Mouse (Mus musculus) liver, embryonic 13.5 days (tissue): ENCODE data around the gene Hist4h4. TPM values are rescaled to one million over a fixed set of nuclear protein-coding genes. Genes with fewer than 3 reads are reported as not detected.

Experiments used
- ATAC-seq: fragments of 200-750 bp; cut with Nextera tagmentation; 2 replicates; pipeline ENCODE4 v1.8.0; 2017; ENCODE audit warnings: low read depth, mild to moderate bottlenecking, moderate number of reproducible peaks, moderate library complexity
- DNase-seq: peaks from one replicate; pipeline ENCODE4 v3.0.0; 2022
- H3K27ac ChIP-seq: fragments of 300-500 bp; sonication (generic); 2 replicates; pipeline ENCODE4 v1.5.1; 2015; ENCODE audit warnings: moderate library complexity, mild to moderate bottlenecking, inconsistent platforms
- H3K27me3 ChIP-seq: fragments of 300-500 bp; sonication (generic); 2 replicates; pipeline ENCODE4 v1.6.1; 2015; ENCODE audit warnings: mild to moderate bottlenecking, inconsistent platforms
- H3K36me3 ChIP-seq: fragments of 300-500 bp; sonication (generic); 2 replicates; pipeline ENCODE4 v1.6.1; 2015; ENCODE audit warnings: mild to moderate bottlenecking, inconsistent platforms
- H3K4me1 ChIP-seq: fragments of 300-500 bp; sonication (generic); replicated peaks from 2 replicates; pipeline ENCODE4 v1.6.1; 2015; ENCODE audit warnings: inconsistent platforms
- H3K4me2 ChIP-seq: fragments of 300-500 bp; sonication (generic); 2 replicates; pipeline ENCODE4 v1.6.1; 2015; ENCODE audit warnings: inconsistent platforms, mild to moderate bottlenecking, moderate library complexity
- H3K4me3 ChIP-seq: fragments of 300-500 bp; sonication (generic); replicated peaks from 2 replicates; pipeline ENCODE4 v1.5.1; 2015; ENCODE audit warnings: mild to moderate bottlenecking, inconsistent platforms
- H3K9ac ChIP-seq: fragments of 300-500 bp; sonication (generic); 2 replicates; pipeline ENCODE4 v1.6.1; 2015; ENCODE audit warnings: mild to moderate bottlenecking, inconsistent platforms
- H3K9me3 ChIP-seq: fragments of 300-500 bp; sonication (generic); replicated peaks from 2 replicates; pipeline ENCODE4 v1.6.1; 2016; ENCODE audit warnings: inconsistent platforms
- WGBS: fragments of 180-500 bp; shearing (Covaris S2); methylation state at CpG from one replicate; pipeline ENCODE4 v1.1.7; 2015; ENCODE audit not compliant: insufficient replicate concordance; 5-methylcytosine and 5-hydroxymethylcytosine counted together
- polyA plus RNA-seq: library from polyadenylated mRNA; unstranded; fragments of >200 nt; fragmentation: Nextera tagmentation; extraction: Ambion mirVana; gene quantifications from 2 replicates; pipeline ENCODE4 v1.2.1, GENCODE M21; 2015

Gene Hist4h4
- polyA plus RNA-seq, 1 experiment from 2014 or later = 1.5 TPM

GRCm38 (mm10) chr6:136835352-136835751 lies 31.1 kb upstream of the Hist4h4 start, which contains the start of gene Smco3:
Smco3 (minus strand) TSS chr6:136835452.
- 50% methylated on average over 4 of the region's 4 CpGs for WGBS
- Histone ChIP-seq H3K4me1 (peaks cover 4% of the 10 kb centered on the region; the same call in 1 of the 2 replicates), H3K36me3 (no peaks in the 10 kb centered on the region), H3K9ac (no peak within 1 kb of the TSS), H3K27me3 (peaks cover 7% of the 10 kb centered on the region; the same call in 1 of the 2 replicates), H3K4me3 (no peak within 1 kb of the TSS), H3K27ac (no peak within 1 kb of the TSS), H3K4me2 (no peak within 1 kb of the TSS), H3K9me3 (no peaks in the 10 kb centered on the region)
- no peak for DNase-seq
- no peak for ATAC-seq

GRCm38 (mm10) chr6:136831712-136832111 lies 27.5 kb upstream of the Hist4h4 start:
- no peak overlapping the region for H3K9ac ChIP-seq

GRCm38 (mm10) chr6:136828681-136829080 lies 24.5 kb upstream of the Hist4h4 start:
- peaks cover 16% of the 10 kb centered on the region for H3K4me1 ChIP-seq
- H3K27ac ChIP-seq = no peak overlapping the region
- 29% methylated on average over 4 of the region's 4 CpGs for WGBS

More at GRCm38 (mm10) chr6:136831712-136832111, 27.5 kb upstream of the Hist4h4 start:
- DNase-seq = no peak
- H3K27ac ChIP-seq = no peak overlapping the region; the same call in 1 of the 2 replicates
- no peak overlapping the region for H3K4me2 ChIP-seq
- no peaks in the 10 kb centered on the region for H3K36me3 ChIP-seq
- peaks cover 11% of the 10 kb centered on the region for H3K4me1 ChIP-seq
- H3K4me3 ChIP-seq = no peak overlapping the region
- no peaks in the 10 kb centered on the region for H3K9me3 ChIP-seq
- 29% methylated on average over 5 of the region's 5 CpGs for WGBS
- no peak for ATAC-seq
- peaks cover 2% of the 10 kb centered on the region; the same call in 1 of the 2 replicates for H3K27me3 ChIP-seq

GRCm38 (mm10) chr6:136827881-136828561 lies 23.8 kb upstream of the Hist4h4 start, which contains the start of gene Wbp11:
Wbp11 (minus strand) TSS chr6:136828233.
- Histone ChIP-seq H3K4me2 (peak within 1 kb of the TSS; percentile 81), H3K4me3 (peak within 1 kb of the TSS; percentile 89), H3K9ac (peak within 1 kb of the TSS; percentile 97), H3K27ac (peak within 1 kb of the TSS; percentile 85), H3K4me1 (peaks cover 16% of the 10 kb centered on the region), H3K27me3 (no peaks in the 10 kb centered on the region), H3K9me3 (no peaks in the 10 kb centered on the region), H3K36me3 (peaks cover 23% of the 10 kb centered on the region)
- DNase-seq (peak; percentile 92), ATAC-seq (peak; percentile 100)
- WGBS = under 1% methylated on average over 45 of the region's 45 CpGs

More at GRCm38 (mm10) chr6:136828681-136829080, 24.5 kb upstream of the Hist4h4 start:
- Histone ChIP-seq H3K36me3 (peaks cover 20% of the 10 kb centered on the region), H3K27me3 (no peaks in the 10 kb centered on the region), H3K9me3 (no peaks in the 10 kb centered on the region), H3K4me3 (peak overlapping the region; percentile 89), H3K9ac (peak overlapping the region; percentile 62), H3K4me2 (peak overlapping the region; percentile 70)
- ATAC-seq (no peak), DNase-seq (no peak)

- ATAC-seq = no peak; the same call in 1 of the 2 replicates
- under 1% methylated on average over 34 of the region's 34 CpGs for WGBS
- Histone ChIP-seq H3K4me3 (peak within 1 kb of the TSS; percentile 89), H3K27ac (peak within 1 kb of the TSS; percentile 85), H3K27me3 (no peaks in the 10 kb centered on the region), H3K9ac (peak within 1 kb of the TSS; percentile 97), H3K4me2 (peak within 1 kb of the TSS; percentile 81), H3K4me1 (peaks cover 16% of the 10 kb centered on the region), H3K36me3 (peaks cover 28% of the 10 kb centered on the region), H3K9me3 (no peaks in the 10 kb centered on the region)
- DNase-seq = no peak
Observed at GRCm38 (mm10) chr6:136827516-136827880, 23.3 kb upstream of the Hist4h4 start, which contains the start of gene BC049715. BC049715 (plus strand) TSS chr6:136827626.

GRCm38 (mm10) chr6:136827116-136827515 lies 22.9 kb upstream of the Hist4h4 start:
- WGBS = 6% methylated on average over 7 of the region's 7 CpGs
- H3K27ac ChIP-seq = peak overlapping the region; percentile 85
- H3K27me3 ChIP-seq = no peaks in the 10 kb centered on the region
- H3K4me1 ChIP-seq = peaks cover 16% of the 10 kb centered on the region
- peak overlapping the region; percentile 81 for H3K4me2 ChIP-seq
- ATAC-seq = no peak
- peaks cover 32% of the 10 kb centered on the region for H3K36me3 ChIP-seq
- H3K9me3 ChIP-seq = no peaks in the 10 kb centered on the region
- no peak for DNase-seq
- H3K4me3 ChIP-seq = peak overlapping the region; percentile 89
- H3K9ac ChIP-seq = peak overlapping the region; percentile 97

- H3K27ac ChIP-seq = no peak overlapping the region
- no peak overlapping the region for H3K4me3 ChIP-seq
- no peak overlapping the region for H3K4me2 ChIP-seq
- 0 out of 2 replicates have a peak overlapping the region, but pooled peaks have one; percentile 17 for H3K9ac ChIP-seq
- H3K9me3 ChIP-seq = no peaks in the 10 kb centered on the region
- H3K36me3 ChIP-seq = peaks cover 53% of the 10 kb centered on the region
- 87% methylated on average over 8 of the region's 8 CpGs for WGBS
- H3K4me1 ChIP-seq = peaks cover 16% of the 10 kb centered on the region
- H3K27me3 ChIP-seq = no peaks in the 10 kb centered on the region
- ATAC-seq (no peak), DNase-seq (no peak)
Observed at GRCm38 (mm10) chr6:136824987-136825386, 20.8 kb upstream of the Hist4h4 start.

- Histone ChIP-seq H3K4me3 (no peak overlapping the region), H3K4me2 (no peak overlapping the region), H3K9me3 (no peaks in the 10 kb centered on the region), H3K9ac (no peak overlapping the region), H3K4me1 (no peaks in the 10 kb centered on the region), H3K36me3 (peaks cover 91% of the 10 kb centered on the region), H3K27me3 (no peaks in the 10 kb centered on the region), H3K27ac (no peak overlapping the region)
- ATAC-seq (0 out of 2 replicates have a peak, but pooled peaks have one; percentile 39), DNase-seq (no peak)
- 92% methylated on average over 18 of the region's 18 CpGs for WGBS
Observed at GRCm38 (mm10) chr6:136821086-136821485, 16.9 kb upstream of the Hist4h4 start.

- DNase-seq (no peak), ATAC-seq (no peak; the same call in 1 of the 2 replicates)
- no peaks in the 10 kb centered on the region for H3K4me1 ChIP-seq
- 93% methylated on average over 21 of the region's 21 CpGs for WGBS
- H3K9me3 ChIP-seq = no peaks in the 10 kb centered on the region
- H3K27ac ChIP-seq = no peak overlapping the region; the same call in 1 of the 2 replicates
- peaks cover 93% of the 10 kb centered on the region for H3K36me3 ChIP-seq
- no peak overlapping the region for H3K4me3 ChIP-seq
- no peak overlapping the region for H3K9ac ChIP-seq
- no peak overlapping the region for H3K4me2 ChIP-seq
- H3K27me3 ChIP-seq = no peaks in the 10 kb centered on the region
Observed at GRCm38 (mm10) chr6:136820381-136820780, 16.2 kb upstream of the Hist4h4 start.

- peaks cover 3% of the 10 kb centered on the region; the same call in 1 of the 2 replicates for H3K4me1 ChIP-seq
- H3K27me3 ChIP-seq = no peaks in the 10 kb centered on the region
- DNase-seq = no peak
- no peak overlapping the region for H3K4me2 ChIP-seq
- 88% methylated on average over 3 of the region's 3 CpGs for WGBS
- no peak overlapping the region for H3K27ac ChIP-seq
- no peaks in the 10 kb centered on the region for H3K9me3 ChIP-seq
- ATAC-seq = no peak
- H3K4me3 ChIP-seq = no peak overlapping the region
- H3K36me3 ChIP-seq = peaks cover 96% of the 10 kb centered on the region
- no peak overlapping the region for H3K9ac ChIP-seq
Observed at GRCm38 (mm10) chr6:136817549-136817948, 13.3 kb upstream of the Hist4h4 start.

GRCm38 (mm10) chr6:136816826-136817225 lies 12.6 kb upstream of the Hist4h4 start:
- WGBS = 94% methylated on average over 21 of the region's 21 CpGs
- ATAC-seq = no peak
- no peak for DNase-seq

More at GRCm38 (mm10) chr6:136816826-136817225, 12.6 kb upstream of the Hist4h4 start:
- H3K9ac ChIP-seq = no peak overlapping the region
- H3K36me3 ChIP-seq = peaks cover 96% of the 10 kb centered on the region
- H3K4me2 ChIP-seq = no peak overlapping the region
- peaks cover 3% of the 10 kb centered on the region; the same call in 1 of the 2 replicates for H3K4me1 ChIP-seq
- no peak overlapping the region for H3K27ac ChIP-seq
- H3K9me3 ChIP-seq = no peaks in the 10 kb centered on the region
- H3K4me3 ChIP-seq = no peak overlapping the region
- H3K27me3 ChIP-seq = no peaks in the 10 kb centered on the region
